Mouse (Mus musculus): ENCODE measurements around the gene Rab19.

- TF ChIP-seq GATA1 (IDR thresholded peaks at IDR 0.05; ENCODE audit: low read length) = no peak
- TF ChIP-seq TAL1 (IDR thresholded peaks at IDR 0.05; ENCODE audit: low read length) = no peak
Observed at GRCm38 (mm10) chr6:39419386-39419850, 38.4 kb downstream of the Rab19 start.

Measured in erythroblast, embryonic 14.5 days (primary cell).